Mouse (Mus musculus): ENCODE measurements around the gene Pum2. TPM values are rescaled to one million over a fixed set of nuclear protein-coding genes. Genes with fewer than 3 reads are reported as not detected.

Pum2 gene
- total RNA-seq, 2 experiments from 2014 or later, result 146 to 162 TPM

DNA sequence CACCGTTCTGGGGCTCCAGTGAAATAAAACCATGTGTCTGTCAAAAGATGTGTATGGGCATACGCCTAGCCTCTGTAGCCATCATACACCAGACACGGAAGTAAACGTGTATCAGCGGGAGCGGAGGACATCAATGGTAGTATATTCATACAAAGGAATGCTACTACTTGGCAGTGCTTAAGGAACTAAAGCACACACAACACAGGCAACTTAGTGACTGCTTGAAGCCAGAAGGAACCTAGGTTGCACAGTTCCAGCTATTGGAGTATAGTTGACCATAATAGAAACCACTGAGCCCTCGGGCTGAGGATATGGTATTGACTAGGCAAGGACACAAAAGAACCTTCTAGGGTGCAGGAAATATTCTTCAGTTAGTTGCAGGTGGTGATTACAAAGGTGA lies 124.0 kb downstream of the Pum2 start:
- no peak for DNase-seq

DNA sequence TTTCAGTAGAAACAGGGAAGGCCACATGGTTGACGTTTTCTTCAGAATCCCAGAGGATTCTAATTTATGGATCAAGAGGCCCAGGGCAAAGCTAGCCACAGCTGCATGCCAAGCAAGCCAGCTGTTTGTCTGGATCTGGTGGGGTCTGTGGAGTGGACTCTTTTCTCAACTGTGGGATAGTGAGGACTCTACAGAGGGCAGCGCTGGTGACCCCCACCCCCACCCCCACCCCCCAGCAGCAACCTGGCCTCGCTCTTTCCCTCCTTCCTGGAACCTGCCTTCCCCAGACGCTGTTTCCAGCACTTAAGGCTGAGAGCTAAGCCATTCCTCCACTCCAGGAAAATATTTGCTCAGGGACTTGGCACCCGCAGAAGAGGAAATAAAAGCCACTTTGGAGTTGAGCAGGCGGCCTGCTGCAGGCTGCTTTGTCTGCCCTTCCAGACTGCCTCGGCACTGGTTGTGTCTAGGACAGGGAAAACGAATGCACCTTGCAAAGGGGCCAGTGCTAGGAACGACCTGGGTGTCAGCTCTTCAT lies 124.6 kb downstream of the Pum2 start:
- DNase-seq, result no peak

Other genes starting within 250 kb of the Pum2 start
- gene Rhob, start 174.1 kb upstream of the Pum2 start, total RNA-seq (2021), result 100 to 1,000 TPM; 199 to 285 TPM
- not detected for gene Slc7a15, start 75.1 kb upstream of the Pum2 start, total RNA-seq (2021)
- gene Sdc1, start 97.2 kb downstream of the Pum2 start, total RNA-seq (2021), result 10 to 100 TPM; 16.5 to 17.0 TPM
- 100 to 1,000 TPM; 580 to 600 TPM for gene Laptm4a, start 247.5 kb downstream of the Pum2 start, total RNA-seq (2021)

Data from adrenal gland, postnatal 36 days (tissue).